Mouse (Mus musculus) kidney, postnatal 25 days (tissue): ENCODE measurements around the gene Fam216b.

Experiments
- DNase-seq, 2 experiments: peaks; one replicate each; pipeline ENCODE4 v3.0.0; 2021; ENCODE audit warnings: mixed read lengths in 2 of 2

Fam216b gene

DNA sequence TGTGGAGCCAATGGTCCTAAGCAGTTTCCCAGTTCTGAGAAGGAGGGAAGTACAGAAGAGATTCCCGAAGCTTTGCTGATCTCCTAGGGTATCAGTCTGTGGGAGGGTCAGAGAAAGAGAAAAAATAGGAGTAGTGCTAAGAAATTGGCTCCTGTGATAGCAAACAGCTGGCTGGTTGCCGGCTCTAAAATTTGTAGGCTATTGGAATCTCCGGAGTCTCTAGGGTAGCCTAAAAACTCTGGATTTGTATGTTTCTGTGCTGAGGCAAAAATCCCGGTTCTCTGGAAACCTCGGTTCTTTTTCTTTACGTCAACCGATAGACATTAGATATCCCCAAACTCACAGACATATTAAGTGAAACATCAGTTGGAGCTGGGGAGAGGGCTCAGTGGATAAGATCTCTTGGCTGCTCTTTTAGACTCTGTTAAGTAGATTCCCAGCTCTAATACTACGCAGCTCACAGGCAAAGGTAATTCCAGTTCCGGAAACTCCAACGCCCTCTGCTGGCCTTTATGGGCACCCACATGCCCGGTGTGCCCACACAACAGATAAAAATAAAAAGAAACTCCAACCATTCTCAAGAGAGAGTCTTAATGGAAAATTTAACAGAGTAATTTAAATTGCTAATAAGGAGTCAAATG, 46.8 kb downstream of the Fam216b start:
- no peak for DNase-seq

DNA sequence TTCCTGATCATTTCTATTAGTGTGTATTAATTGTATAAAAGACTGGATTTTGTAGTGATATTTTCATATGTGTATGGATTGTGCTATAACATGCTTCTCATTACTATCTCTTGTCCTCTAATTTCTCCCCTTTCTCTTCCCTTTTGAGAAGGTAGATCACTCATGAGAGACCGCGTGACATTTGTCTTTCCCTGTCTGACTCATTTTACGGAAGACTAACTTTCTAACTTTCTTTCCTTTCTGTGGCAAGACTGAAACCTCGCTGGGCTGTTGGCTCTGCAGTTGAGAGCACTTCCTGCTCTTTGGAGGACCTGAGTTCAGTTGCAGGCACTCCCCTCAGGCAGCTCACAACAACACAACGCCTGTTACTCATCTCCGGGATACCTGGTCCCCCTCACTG, 48.2 kb downstream of the Fam216b start:
- DNase-seq: no peak

DNA sequence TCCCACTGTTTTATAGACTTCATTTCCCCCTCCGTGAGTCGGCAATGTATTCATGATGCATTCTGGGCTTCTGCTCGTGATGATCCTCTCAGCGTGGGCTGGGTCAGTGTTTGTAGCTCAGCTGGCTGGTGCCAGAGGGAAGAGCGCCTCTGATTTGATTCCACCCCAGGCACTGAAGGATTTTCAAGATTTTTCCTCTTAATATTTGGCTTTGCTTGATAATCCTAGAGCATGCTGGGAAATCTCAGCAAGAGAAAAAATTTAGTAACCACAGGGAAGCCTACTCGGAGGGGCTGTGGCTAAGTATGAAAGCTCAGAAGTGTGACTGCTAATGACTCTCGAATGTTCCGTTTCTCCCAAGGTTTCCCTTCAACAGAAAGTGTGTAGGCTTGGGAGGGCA, 49.9 kb downstream of the Fam216b start:
- DNase-seq: no peak
